Mouse (Mus musculus) ES-E14 (cell line): ENCODE measurements around the gene Gadd45b. TPM values are rescaled to one million over a fixed set of nuclear protein-coding genes. Genes with fewer than 3 reads are reported as not detected.

ENCODE experiments used
- DNase-seq: peaks from one replicate; pipeline ENCODE4 v3.0.0-alpha.2; 2013; ENCODE audit warnings: low read depth, low spot score
- H3K27ac ChIP-seq: 2 replicates; pipeline ENCODE4 v1.5.1; 2012; ENCODE audit warnings: low read depth, mild to moderate bottlenecking, low read length, moderate library complexity, mixed read lengths; ENCODE audit not compliant: poor library complexity, insufficient read depth, severe bottlenecking
- H3K36me3 ChIP-seq: 2 replicates; pipeline ENCODE4 v1.6.1; 2012; ENCODE audit warnings: mild to moderate bottlenecking, low read length, moderate library complexity, mixed read lengths; ENCODE audit not compliant: control insufficient read depth, poor library complexity, insufficient read depth, severe bottlenecking
- H3K4me1 ChIP-seq, 2 experiments: fragments of 150-350 bp in 1 of 2; sonication (generic) in 1 of 2; 2 replicates each; pipeline ENCODE4 v1.6.1; 2012; ENCODE audit warnings: low read length in 2 of 2, mild to moderate bottlenecking in 1 of 2, mixed read lengths in 1 of 2; ENCODE audit not compliant: control insufficient read depth in 2 of 2, insufficient read depth in 2 of 2, poor library complexity in 1 of 2
- H3K4me3 ChIP-seq, 2 experiments: fragments of 150-350 bp in 1 of 2; sonication (generic) in 1 of 2; 2 replicates each; pipeline ENCODE4 v1.5.1; 2012; ENCODE audit warnings: low read length in 2 of 2, low read depth in 1 of 2, mild to moderate bottlenecking in 1 of 2, mixed read lengths in 1 of 2; ENCODE audit not compliant: insufficient read depth in 1 of 2, poor library complexity in 1 of 2, severe bottlenecking in 1 of 2
- H3K9ac ChIP-seq: 2 replicates; pipeline ENCODE4 v1.6.1; 2012; ENCODE audit warnings: low read depth, mild to moderate bottlenecking, low read length, mixed read lengths; ENCODE audit not compliant: poor library complexity, insufficient read depth, severe bottlenecking
- H3K9me3 ChIP-seq: fragments of 150-350 bp; sonication (generic); 2 replicates; pipeline ENCODE4 v1.6.1; 2012; ENCODE audit warnings: low read depth, mild to moderate bottlenecking, low read length; ENCODE audit not compliant: control insufficient read depth, insufficient read depth
- CHD2 ChIP-seq: IDR thresholded peaks from 2 replicates; pipeline ENCODE4 v1.6.1; 2014; ENCODE audit warnings: mild to moderate bottlenecking, low read depth, low read length, inconsistent platforms
- HCFC1 ChIP-seq: IDR thresholded peaks from 2 replicates; pipeline ENCODE4 v1.6.1; 2012; ENCODE audit warnings: low read length, inconsistent platforms, borderline replicate concordance; ENCODE audit not compliant: insufficient read depth
- MAFK ChIP-seq: IDR thresholded peaks from 2 replicates; pipeline ENCODE4 v1.6.1; 2014; ENCODE audit warnings: mild to moderate bottlenecking, low read depth, low read length, inconsistent platforms; ENCODE audit not compliant: insufficient read depth
- ZC3H11A ChIP-seq: IDR thresholded peaks from 2 replicates; pipeline ENCODE4 v1.6.1; 2012; ENCODE audit warnings: low read depth, mild to moderate bottlenecking, inconsistent platforms, low read length, borderline replicate concordance
- ZNF384 ChIP-seq: IDR thresholded peaks from 2 replicates; pipeline ENCODE4 v1.6.1; 2012; ENCODE audit warnings: low read depth, low read length, inconsistent platforms
- in situ Hi-C, 2 experiments: fragments of 600-800 bp; cut with MboI; formaldehyde crosslinking; loops; one replicate each; pipeline ENCODE4 v1.15.1; 2025; ENCODE audit warnings: low sequenced_read_pairs in 2 of 2, inconsistent platforms in 1 of 2; ENCODE audit not compliant: unreplicated experiment in 2 of 2
- total RNA-seq: library from RNA; depleted of rRNA; stranded (reverse); fragments of 300-350 nt; gene quantifications from 2 replicates; pipeline ENCODE4 v1.2.3, GENCODE M21; 2012

The Gadd45b gene
- total RNA-seq, 1 experiment: 36.0 TPM

GRCm38 (mm10) chr10:80935698-80936097 is 5.8 kb downstream of the Gadd45b start:
- H3K9me3 ChIP-seq: no peaks in the 10 kb centered on the region
- no peak for TF ChIP-seq HCFC1
- TF ChIP-seq ZNF384: no peak
- TF ChIP-seq CHD2: no peak
- TF ChIP-seq MAFK: no peak
- no peak for TF ChIP-seq ZC3H11A
- no peak overlapping the region for H3K9ac ChIP-seq
- in situ Hi-C loops: no loop called here
- peaks cover 10% of the 10 kb centered on the region; the same call in 1 of the 2 replicates for H3K36me3 ChIP-seq
- peaks cover 14 to 62% of the 10 kb centered on the region in 2 experiments for H3K4me1 ChIP-seq
- peak overlapping the region; percentile 38 to 44; a peak in 2 of 4 replicates for H3K4me3 ChIP-seq
- no peak overlapping the region for H3K27ac ChIP-seq
- no peak for DNase-seq

GRCm38 (mm10) chr10:80936135-80936809 is 6.4 kb downstream of the Gadd45b start:
- H3K36me3 ChIP-seq: peaks cover 5% of the 10 kb centered on the region; the same call in 1 of the 2 replicates
- no peak overlapping the region for H3K27ac ChIP-seq
- no peaks in the 10 kb centered on the region for H3K9me3 ChIP-seq
- peak overlapping the region; percentile 35; the same call in 1 of the 2 replicates for H3K9ac ChIP-seq
- H3K4me3 ChIP-seq: peak overlapping the region; percentile 38 to 44; a peak in 2 of 4 replicates
- peaks cover 19 to 64% of the 10 kb centered on the region in 2 experiments for H3K4me1 ChIP-seq
- in situ Hi-C loops: no loop called here
- TF ChIP-seq MAFK: no peak
- TF ChIP-seq ZNF384: no peak
- TF ChIP-seq ZC3H11A: no peak
- no peak for TF ChIP-seq CHD2
- no peak for TF ChIP-seq HCFC1
- no peak for DNase-seq

GRCm38 (mm10) chr10:80936810-80937164 is 6.9 kb downstream of the Gadd45b start:
- no peak for DNase-seq
- Histone ChIP-seq H3K4me3 (peak overlapping the region; percentile 38 to 44; a peak in 2 of 4 replicates), H3K4me1 (peaks cover 23 to 63% of the 10 kb centered on the region in 2 experiments), H3K36me3 (peaks cover 1% of the 10 kb centered on the region; the same call in 1 of the 2 replicates), H3K27ac (no peak overlapping the region), H3K9me3 (no peaks in the 10 kb centered on the region), H3K9ac (no peak overlapping the region)
- in situ Hi-C loops: no loop called here
- TF ChIP-seq MAFK: no peak
- no peak for TF ChIP-seq CHD2
- TF ChIP-seq HCFC1: no peak
- TF ChIP-seq ZNF384: no peak
- no peak for TF ChIP-seq ZC3H11A

- Histone ChIP-seq H3K4me1 (peaks cover 23 to 57% of the 10 kb centered on the region in 2 experiments), H3K9me3 (no peaks in the 10 kb centered on the region), H3K9ac (no peak overlapping the region), H3K27ac (no peak overlapping the region), H3K4me3 (no peak overlapping the region), H3K36me3 (no peaks in the 10 kb centered on the region)
- in situ Hi-C loops: no loop called here
- TF ChIP-seq ZNF384 (no peak), HCFC1 (no peak), CHD2 (no peak), MAFK (no peak), ZC3H11A (no peak)
- DNase-seq: no peak
Measured at GRCm38 (mm10) chr10:80937646-80938045, 7.8 kb downstream of the Gadd45b start.
